Mouse (Mus musculus) liver, adult 2 months (tissue): ENCODE results near the gene Hist1h4d.
"Not testable (repeated sequence)": the region's sequence is repeated elsewhere in the genome, so short reads cannot be mapped to it uniquely, and the experiment has no call there.

Experiments
- CTCF ChIP-seq: fragments of 200-500 bp; IDR thresholded peaks from 2 replicates; pipeline ENCODE4 v1.5.1; 2011; ENCODE audit warnings: low read depth, low read length, control low read depth
- POLR2A ChIP-seq: fragments of 200-500 bp; IDR thresholded peaks from 2 replicates; pipeline ENCODE4 v1.6.1; 2011; ENCODE audit warnings: low read length, control low read depth; ENCODE audit not compliant: insufficient read depth; ENCODE audit errors: extremely low read depth

GRCm38 (mm10) chr13:23539821-23540220 lies 41.6 kb upstream of the Hist1h4d start:
- not testable (repeated sequence) for TF ChIP-seq POLR2A, CTCF
